Mouse (Mus musculus) neural tube, embryonic 14.5 days (tissue): ENCODE data around the gene Mreg. TPM values are rescaled to one million over a fixed set of nuclear protein-coding genes. Genes with fewer than 3 reads are reported as not detected.

Source experiments
- ATAC-seq: fragments of 200-750 bp; cut with Nextera tagmentation; 2 replicates; pipeline ENCODE4 v1.8.0; 2017; ENCODE audit warnings: low read depth, mild to moderate bottlenecking, moderate TSS enrichment, moderate library complexity
- H3K27ac ChIP-seq: fragments of 300-500 bp; sonication (generic); 2 replicates; pipeline ENCODE4 v1.5.1; 2014; ENCODE audit warnings: low read depth, mild to moderate bottlenecking, control low read depth, low read length, moderate library complexity, mixed read lengths
- H3K27me3 ChIP-seq: fragments of 300-500 bp; sonication (generic); 2 replicates; pipeline ENCODE4 v1.6.1; 2014; ENCODE audit warnings: low read length; ENCODE audit not compliant: control insufficient read depth, insufficient read depth
- H3K36me3 ChIP-seq: fragments of 300-500 bp; sonication (generic); 2 replicates; pipeline ENCODE4 v1.6.1; 2014; ENCODE audit warnings: low read length, mixed read lengths; ENCODE audit not compliant: control insufficient read depth, insufficient read depth
- H3K4me1 ChIP-seq: fragments of 300-500 bp; sonication (generic); 2 replicates; pipeline ENCODE4 v1.6.1; 2014; ENCODE audit warnings: low read length; ENCODE audit not compliant: control insufficient read depth, insufficient read depth
- H3K4me2 ChIP-seq: fragments of 300-500 bp; sonication (generic); 2 replicates; pipeline ENCODE4 v1.6.1; 2014; ENCODE audit warnings: mild to moderate bottlenecking, low read depth, low read length, control low read depth
- H3K4me3 ChIP-seq: fragments of 300-500 bp; sonication (generic); 2 replicates; pipeline ENCODE4 v1.5.1; 2014; ENCODE audit warnings: low read depth, low read length, control low read depth, mixed read lengths
- H3K9ac ChIP-seq: fragments of 300-500 bp; sonication (generic); replicated peaks from 2 replicates; pipeline ENCODE4 v1.6.1; 2014; ENCODE audit warnings: low read depth, mild to moderate bottlenecking, control low read depth, low read length, mixed read lengths
- H3K9me3 ChIP-seq: fragments of 300-500 bp; sonication (generic); 2 replicates; pipeline ENCODE4 v1.6.1; 2016; ENCODE audit warnings: low read length; ENCODE audit not compliant: control insufficient read depth
- WGBS: fragments of 180-500 bp; shearing (Covaris S2); extraction: QIAGEN DNeasy Blood & Tissue Kit; methylation state at CpG from one replicate; pipeline ENCODE4 v1.1.7; 2014; 5-methylcytosine and 5-hydroxymethylcytosine counted together
- polyA plus RNA-seq: library from polyadenylated mRNA; unstranded; fragments of >200 nt; fragmentation: Nextera tagmentation; extraction: Ambion mirVana; gene quantifications from 2 replicates; pipeline ENCODE4 v1.2.1, GENCODE M21; 2014

The Mreg gene
- polyA plus RNA-seq, 1 experiment from 2014 or later, result 3.0 TPM

DNA sequence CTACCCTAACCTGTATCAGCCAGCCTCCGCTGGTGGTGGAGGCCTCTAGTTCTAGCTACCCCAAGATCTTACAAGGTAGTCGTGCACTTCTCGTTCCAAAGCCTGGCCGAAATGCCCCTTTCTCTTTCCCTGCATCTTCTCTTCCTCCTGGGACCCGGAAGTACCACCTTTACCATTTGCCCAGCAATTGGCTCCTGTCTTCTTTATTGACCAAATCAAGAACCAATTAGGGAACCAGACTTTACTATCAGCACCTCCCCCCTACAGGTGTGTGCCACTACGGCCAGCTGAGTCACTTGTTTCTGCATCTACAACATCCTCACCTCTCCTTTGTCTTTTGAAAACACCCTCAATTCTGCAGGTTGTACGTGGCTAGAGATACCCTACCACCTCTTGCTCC lies 4.7 kb upstream of the Mreg start:
- ATAC-seq, result no peak
- Histone ChIP-seq H3K4me1 (no peaks in the 10 kb centered on the region), H3K4me2 (no peak overlapping the region), H3K27ac (no peak overlapping the region), H3K36me3 (no peaks in the 10 kb centered on the region), H3K27me3 (no peaks in the 10 kb centered on the region), H3K9me3 (no peaks in the 10 kb centered on the region), H3K4me3 (no peak overlapping the region), H3K9ac (no peak overlapping the region)
- WGBS, result 90% methylated on average over 7 of the region's 7 CpGs

DNA sequence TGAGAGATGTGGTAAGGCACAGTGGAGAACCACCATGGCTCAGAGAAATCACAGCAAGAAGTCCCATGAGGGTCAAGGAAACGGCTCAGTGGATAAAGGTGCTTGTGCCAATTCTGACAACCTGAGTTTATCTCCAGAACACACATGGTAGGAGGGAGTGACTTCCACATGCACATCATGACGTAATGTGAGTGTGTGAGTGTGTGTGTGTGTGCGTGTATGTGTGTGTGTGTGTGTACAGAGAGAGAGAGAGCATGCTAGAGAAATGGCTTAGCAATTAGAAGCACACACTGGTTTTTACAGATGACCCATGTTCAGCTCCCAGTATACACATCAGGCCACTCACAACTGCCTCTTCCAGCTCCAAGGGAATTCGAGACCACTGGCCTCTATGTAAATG lies 3.1 kb upstream of the Mreg start:
- no peak overlapping the region for H3K27ac ChIP-seq
- no peak overlapping the region for H3K4me3 ChIP-seq
- H3K4me1 ChIP-seq, result peaks cover 6% of the 10 kb centered on the region; the same call in 1 of the 2 replicates
- ATAC-seq, result no peak
- no peaks in the 10 kb centered on the region for H3K9me3 ChIP-seq
- whole genome bisulfite sequencing, result 83% methylated on average over 4 of the region's 4 CpGs
- no peak overlapping the region for H3K9ac ChIP-seq
- H3K36me3 ChIP-seq, result no peaks in the 10 kb centered on the region
- H3K4me2 ChIP-seq, result no peak overlapping the region
- H3K27me3 ChIP-seq, result no peaks in the 10 kb centered on the region

DNA sequence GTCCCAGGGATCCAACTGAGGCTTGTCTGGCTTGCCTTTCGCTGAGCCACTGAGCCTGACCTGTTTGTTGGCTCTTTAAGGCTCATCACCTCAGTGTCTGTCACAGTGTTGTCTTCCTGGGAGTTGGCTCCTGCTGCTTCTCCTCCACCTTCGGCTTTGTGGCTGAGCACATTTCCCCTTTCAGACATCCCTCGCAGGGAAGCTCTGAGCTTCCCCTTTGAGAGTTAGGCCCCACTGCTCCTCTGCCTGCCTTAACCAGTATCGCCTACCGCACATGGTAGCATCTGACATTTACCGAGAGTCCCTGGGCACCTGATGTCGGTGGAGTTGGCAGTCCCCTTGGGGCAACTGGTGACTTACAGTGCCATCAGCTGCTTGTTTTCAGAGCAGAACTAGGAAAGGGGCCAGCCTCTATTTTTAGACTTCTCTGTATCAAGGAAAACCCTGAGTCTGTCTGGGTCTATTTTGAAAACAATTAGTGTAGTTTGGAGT lies 2.4 kb upstream of the Mreg start:
- H3K9ac ChIP-seq, result no peak overlapping the region
- peaks cover 6% of the 10 kb centered on the region; the same call in 1 of the 2 replicates for H3K4me1 ChIP-seq
- H3K9me3 ChIP-seq, result no peaks in the 10 kb centered on the region
- no peaks in the 10 kb centered on the region for H3K36me3 ChIP-seq
- 59% methylated on average over 7 of the region's 7 CpGs for WGBS
- no peaks in the 10 kb centered on the region for H3K27me3 ChIP-seq
- no peak overlapping the region for H3K27ac ChIP-seq
- H3K4me2 ChIP-seq, result no peak overlapping the region
- no peak for ATAC-seq
- H3K4me3 ChIP-seq, result no peak overlapping the region

DNA sequence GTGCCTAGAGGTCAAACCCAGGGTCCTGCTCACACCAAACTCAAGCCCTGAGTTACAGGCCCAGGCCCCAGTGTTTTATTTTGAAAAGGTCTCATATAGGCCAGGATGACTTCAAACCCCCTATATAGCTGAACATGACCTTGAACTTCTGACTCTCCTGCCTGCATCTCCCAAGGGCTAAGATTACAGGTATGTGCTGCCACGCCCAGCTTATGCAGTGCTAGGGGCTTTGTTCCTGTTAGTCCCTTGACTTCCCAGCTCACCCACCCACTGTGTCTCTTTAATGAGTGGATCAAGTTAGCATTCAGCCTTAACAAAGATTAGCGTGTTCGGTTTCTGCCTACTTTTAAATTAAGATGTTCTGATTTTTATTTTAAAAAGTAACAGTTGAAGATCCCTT lies 1.8 kb upstream of the Mreg start:
- H3K27ac ChIP-seq, result no peak overlapping the region

DNA sequence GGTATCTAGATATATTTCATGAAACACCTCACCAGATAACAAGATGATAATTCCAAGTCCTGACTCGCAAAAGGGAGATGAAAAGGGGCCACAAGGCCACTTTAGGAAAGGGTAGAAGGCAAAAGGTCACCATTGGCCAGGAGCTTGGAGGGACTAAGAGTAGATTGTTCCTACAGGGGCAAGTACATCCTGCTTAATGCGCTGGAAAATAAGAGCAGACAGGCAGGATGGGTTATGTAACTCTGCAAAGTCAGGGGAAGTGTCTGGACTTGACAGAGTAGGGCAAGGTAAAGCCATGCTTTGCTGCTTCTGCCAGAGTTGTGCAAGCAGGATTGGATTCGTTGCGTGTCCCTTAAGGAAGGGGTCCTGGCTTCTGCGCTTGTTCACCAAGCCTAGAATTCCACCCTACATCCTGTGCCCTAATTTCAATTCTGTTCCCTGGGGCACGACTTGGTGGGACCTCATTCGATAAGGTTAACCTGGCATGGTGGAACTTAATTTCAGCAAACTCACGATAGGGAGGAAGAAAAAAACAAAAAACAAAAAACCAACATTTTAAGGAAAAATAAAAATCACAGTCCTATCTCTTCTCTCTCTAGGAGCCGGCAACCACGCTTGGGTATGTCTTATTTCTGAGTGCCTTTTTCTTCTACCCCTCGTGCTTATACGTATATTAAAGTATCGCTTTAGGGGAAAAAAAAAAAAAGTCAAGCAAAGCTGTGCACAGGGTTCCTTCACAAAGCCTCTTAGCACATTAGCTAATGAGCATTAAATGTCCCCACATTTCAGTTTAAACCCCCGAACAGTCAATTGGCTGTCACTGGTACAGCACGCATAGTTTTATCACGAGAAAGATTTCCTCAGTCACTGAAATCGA lies 1.1 kb downstream of the Mreg start:
- Histone ChIP-seq H3K27me3 (no peaks in the 10 kb centered on the region), H3K27ac (no peak overlapping the region), H3K4me3 (peak overlapping the region; percentile 71), H3K4me1 (peaks cover 6% of the 10 kb centered on the region; the same call in 1 of the 2 replicates), H3K9ac (peak overlapping the region; percentile 8; the same call in 1 of the 2 replicates), H3K9me3 (no peaks in the 10 kb centered on the region), H3K4me2 (peak overlapping the region; percentile 90), H3K36me3 (no peaks in the 10 kb centered on the region)
- 27% methylated on average over 17 of the region's 17 CpGs for WGBS
- ATAC-seq, result no peak

More for the DNA sequence above, 1.8 kb upstream of the Mreg start:
- Histone ChIP-seq H3K4me3 (no peak overlapping the region), H3K27me3 (no peaks in the 10 kb centered on the region), H3K36me3 (no peaks in the 10 kb centered on the region), H3K9ac (no peak overlapping the region), H3K4me1 (peaks cover 6% of the 10 kb centered on the region; the same call in 1 of the 2 replicates), H3K9me3 (no peaks in the 10 kb centered on the region), H3K4me2 (no peak overlapping the region)
- WGBS, result 94% methylated on average over 3 of the region's 3 CpGs
- no peak for ATAC-seq

DNA sequence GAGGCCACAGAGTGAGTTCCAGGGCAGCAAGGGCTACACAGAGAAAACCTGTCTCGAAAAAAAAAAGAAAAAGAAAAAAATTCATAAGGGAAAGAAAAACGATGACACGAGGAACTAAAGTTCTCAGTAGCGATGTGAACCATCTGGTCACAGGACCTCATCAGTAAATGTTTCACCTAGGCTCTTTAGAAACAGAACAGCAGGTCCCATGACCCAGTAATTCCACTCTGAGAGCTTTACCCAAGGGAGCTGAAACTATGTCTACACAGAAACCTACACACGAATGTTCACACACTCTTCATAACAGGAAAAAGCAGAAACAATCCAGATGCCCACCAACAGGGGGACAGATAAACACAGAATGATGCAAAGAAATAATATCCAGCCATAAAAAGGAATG lies 4.0 kb downstream of the Mreg start:
- H3K27me3 ChIP-seq, result no peaks in the 10 kb centered on the region
- peaks cover 6% of the 10 kb centered on the region; the same call in 1 of the 2 replicates for H3K4me1 ChIP-seq
- H3K4me3 ChIP-seq, result no peak overlapping the region
- no peak overlapping the region for H3K4me2 ChIP-seq
- H3K9me3 ChIP-seq, result no peaks in the 10 kb centered on the region
- no peak overlapping the region for H3K27ac ChIP-seq
- no peaks in the 10 kb centered on the region for H3K36me3 ChIP-seq
- ATAC-seq, result no peak
- no peak overlapping the region for H3K9ac ChIP-seq
- 93% methylated on average over 5 of the region's 5 CpGs for WGBS

DNA sequence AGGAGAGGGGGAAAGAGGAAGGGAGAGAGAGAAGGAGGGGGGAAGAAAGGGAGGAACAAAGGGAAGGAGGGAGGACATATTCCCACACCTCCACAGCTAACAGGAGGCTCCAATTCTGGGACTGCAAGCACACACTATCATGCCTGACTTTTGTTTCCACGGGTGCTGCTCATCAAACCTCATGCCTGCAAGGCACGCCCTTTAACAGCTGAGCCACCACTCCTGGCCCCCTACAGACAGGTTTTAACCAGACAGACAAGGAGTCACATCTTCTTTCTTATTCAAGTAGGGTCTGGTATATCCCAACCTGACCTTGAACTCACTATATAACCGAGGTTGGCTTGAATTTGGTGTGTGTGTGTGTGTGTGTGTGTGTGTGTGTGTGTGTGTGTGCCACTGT lies 7.0 kb downstream of the Mreg start:
- WGBS, result 70% methylated on average over 3 of the region's 3 CpGs
- no peak overlapping the region for H3K4me2 ChIP-seq
- H3K4me1 ChIP-seq, result no peaks in the 10 kb centered on the region
- H3K4me3 ChIP-seq, result no peak overlapping the region
- H3K27me3 ChIP-seq, result no peaks in the 10 kb centered on the region
- no peaks in the 10 kb centered on the region for H3K36me3 ChIP-seq
- H3K9ac ChIP-seq, result no peak overlapping the region
- no peak overlapping the region for H3K27ac ChIP-seq
- ATAC-seq, result no peak
- no peaks in the 10 kb centered on the region for H3K9me3 ChIP-seq

DNA sequence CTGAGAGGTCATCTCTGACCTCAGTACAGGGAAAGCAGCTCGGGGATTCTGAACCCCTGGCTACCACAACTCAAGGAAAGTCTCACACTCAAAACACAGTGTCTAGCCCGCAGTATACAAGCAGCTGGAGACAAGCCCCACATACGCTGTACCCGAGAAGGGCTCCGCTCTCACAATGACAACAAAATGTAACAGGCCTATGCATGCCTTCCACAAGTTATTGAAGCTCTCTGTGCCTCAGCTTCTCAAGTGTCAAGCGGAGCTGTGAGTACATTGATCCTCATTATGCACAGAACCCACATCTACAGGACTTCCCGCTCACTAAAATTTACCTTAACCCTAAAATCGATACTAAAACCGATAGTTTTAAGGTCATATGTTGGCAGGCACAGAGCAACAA lies 8.9 kb downstream of the Mreg start:
- ATAC-seq, result no peak
- 92% methylated on average over 9 of the region's 9 CpGs for WGBS
- no peaks in the 10 kb centered on the region for H3K4me1 ChIP-seq

DNA sequence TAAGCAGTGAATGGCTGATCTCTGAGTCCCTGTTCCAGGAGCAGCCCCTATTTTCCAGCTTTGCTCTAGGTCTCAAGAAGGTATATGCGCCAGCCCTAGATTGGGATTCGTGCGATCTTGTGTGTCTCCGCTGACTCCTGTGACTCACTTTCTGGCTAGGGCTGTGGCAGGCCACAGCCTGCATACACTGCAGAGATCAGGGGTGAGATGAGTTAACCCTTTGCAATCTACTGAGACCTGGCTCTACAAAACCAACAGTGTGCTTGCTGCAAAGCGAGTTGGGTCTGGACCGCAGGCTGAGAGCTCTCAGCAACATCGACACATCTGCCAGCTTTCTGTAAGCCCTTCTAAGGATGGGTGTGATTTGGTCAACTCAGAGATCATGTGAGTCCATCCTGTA lies 9.4 kb downstream of the Mreg start:
- no peaks in the 10 kb centered on the region for H3K27me3 ChIP-seq
- H3K36me3 ChIP-seq, result no peaks in the 10 kb centered on the region
- H3K9ac ChIP-seq, result no peak overlapping the region
- 94% methylated on average over 7 of the region's 7 CpGs for WGBS
- H3K4me3 ChIP-seq, result no peak overlapping the region
- H3K27ac ChIP-seq, result no peak overlapping the region
- no peaks in the 10 kb centered on the region for H3K9me3 ChIP-seq
- H3K4me1 ChIP-seq, result no peaks in the 10 kb centered on the region
- H3K4me2 ChIP-seq, result no peak overlapping the region
- no peak for ATAC-seq

More for the DNA sequence above, 8.9 kb downstream of the Mreg start:
- Histone ChIP-seq H3K4me3 (no peak overlapping the region), H3K27me3 (no peaks in the 10 kb centered on the region), H3K4me2 (no peak overlapping the region), H3K9me3 (no peaks in the 10 kb centered on the region), H3K36me3 (no peaks in the 10 kb centered on the region), H3K27ac (no peak overlapping the region), H3K9ac (no peak overlapping the region)
